Mouse (Mus musculus) adrenal gland, postnatal 25 days (tissue): ENCODE results near the gene Gm42957. TPM values are rescaled to one million over a fixed set of nuclear protein-coding genes. Genes with fewer than 3 reads are reported as not detected.
"Not testable (repeated sequence)": the region's sequence is repeated elsewhere in the genome, so short reads cannot be mapped to it uniquely, and the experiment has no call there.

Experiments
- DNase-seq: peaks from one replicate; pipeline ENCODE4 v3.0.0; 2021; ENCODE audit warnings: mixed read lengths
- long read RNA-seq: library from polyadenylated mRNA; stranded (forward); transcript quantifications from one replicate; pipeline ENCODE4 v2.0.0, GENCODE M21; 2021
- total RNA-seq: library from RNA; stranded (reverse); gene quantifications from 2 replicates; pipeline ENCODE4 v1.2.3, GENCODE M21; 2021

The Gm42957 gene
- 0.55 and 0.71 TPM in 2 replicates for total RNA-seq
- long read RNA-seq = 0 reads

- peak; percentile 91 for DNase-seq
Measured at GRCm38 (mm10) chr3:96634928-96635879, at the start of gene Gm42957, which contains the start of gene Pex11b. Gene Gm42957, plus strand, starts transcription at chr3:96635474. Gene Pex11b, plus strand, starts transcription at chr3:96635376.

GRCm38 (mm10) chr3:96590657-96591056 lies 44.6 kb upstream of the Gm42957 start:
- DNase-seq = no peak

- no peak for DNase-seq
Measured at GRCm38 (mm10) chr3:96593374-96593773, 41.9 kb upstream of the Gm42957 start.

GRCm38 (mm10) chr3:96593790-96594560 lies 41.3 kb upstream of the Gm42957 start, which contains the start of gene Polr3gl:
Gene Polr3gl, minus strand, starts transcription at chr3:96594181.
- peak; percentile 93 for DNase-seq

- DNase-seq = no peak
Measured at GRCm38 (mm10) chr3:96594851-96595250, 40.4 kb upstream of the Gm42957 start.

GRCm38 (mm10) chr3:96595661-96596060 lies 39.6 kb upstream of the Gm42957 start:
- no peak for DNase-seq

GRCm38 (mm10) chr3:96596228-96596707 lies 39.0 kb upstream of the Gm42957 start, which contains the start of gene Ankrd34a:
Gene Ankrd34a, plus strand, starts transcription at chr3:96596636.
- peak; percentile 71 for DNase-seq

- DNase-seq = no peak
Measured at GRCm38 (mm10) chr3:96596855-96597254, 38.4 kb upstream of the Gm42957 start.

GRCm38 (mm10) chr3:96597435-96597891 lies 37.8 kb upstream of the Gm42957 start:
- DNase-seq = peak; percentile 37

GRCm38 (mm10) chr3:96598156-96599068 lies 36.9 kb upstream of the Gm42957 start:
- peak; percentile 81 for DNase-seq

- DNase-seq = no peak
Measured at GRCm38 (mm10) chr3:96599069-96599393, 36.2 kb upstream of the Gm42957 start.

GRCm38 (mm10) chr3:96599411-96599810 lies 35.9 kb upstream of the Gm42957 start:
- no peak for DNase-seq

- DNase-seq = peak; percentile 89
Measured at GRCm38 (mm10) chr3:96600639-96601250, 34.5 kb upstream of the Gm42957 start, which contains the start of gene Lix1l. Gene Lix1l, plus strand, starts transcription at chr3:96601149.

- peak; percentile 75 for DNase-seq
Measured at GRCm38 (mm10) chr3:96601251-96601787, 34.0 kb upstream of the Gm42957 start.

GRCm38 (mm10) chr3:96601941-96602703 lies 33.2 kb upstream of the Gm42957 start:
- peak; percentile 42 for DNase-seq

GRCm38 (mm10) chr3:96602704-96603084 lies 32.6 kb upstream of the Gm42957 start:
- no peak for DNase-seq

GRCm38 (mm10) chr3:96603311-96603710 lies 32.0 kb upstream of the Gm42957 start:
- DNase-seq = no peak

GRCm38 (mm10) chr3:96606007-96606406 lies 29.3 kb upstream of the Gm42957 start:
- not testable (repeated sequence) for DNase-seq

- no peak for DNase-seq
Measured at GRCm38 (mm10) chr3:96606618-96607017, 28.7 kb upstream of the Gm42957 start.

GRCm38 (mm10) chr3:96617941-96618340 lies 17.3 kb upstream of the Gm42957 start:
- DNase-seq = no peak
